Mouse (Mus musculus) adrenal gland, adult 18-20 months (tissue): ENCODE data around the gene Csrnp2. TPM values are rescaled to one million over a fixed set of nuclear protein-coding genes. Genes with fewer than 3 reads are reported as not detected.
A peak's percentile ranks its signal among the peaks of the same experiment; 100 is the strongest.

Experiments used
- DNase-seq, 2 experiments: peaks; one replicate each; pipeline ENCODE4 v3.0.0; 2021 to 2022; ENCODE audit warnings: low spot score in 2 of 2
- total RNA-seq, 2 experiments: library from RNA; stranded (reverse); gene quantifications; 1 replicate in 1 of 2; 2 replicates in 1 of 2; pipeline ENCODE4 v1.2.3; 2021

Csrnp2 gene
- total RNA-seq, 2 experiments from 2014 or later, result 5.3 to 5.5 TPM

- DNase-seq, result no peak
Measured at GRCm38 (mm10) chr15:100478925-100479324, 16.4 kb downstream of the Csrnp2 start.

DNA sequence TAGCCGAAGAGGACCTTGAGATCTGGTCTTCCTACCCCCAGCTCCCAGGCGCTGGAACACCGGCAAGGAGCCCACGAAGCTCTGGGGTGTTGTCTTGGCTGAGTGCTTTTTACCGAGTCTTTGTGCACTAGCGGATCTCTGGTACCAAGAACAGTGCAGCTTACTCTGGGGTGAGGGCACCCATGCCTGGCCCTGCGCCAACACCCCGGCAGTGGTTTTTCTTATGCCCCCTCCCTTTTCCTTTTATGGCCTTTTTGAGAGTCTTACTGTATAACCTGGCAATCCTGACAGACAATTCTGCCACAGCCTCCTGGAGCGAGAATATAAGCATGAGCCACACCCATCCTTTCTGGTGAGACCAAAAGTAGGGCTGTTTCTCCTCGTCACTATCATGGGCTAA is 16.9 kb downstream of the Csrnp2 start:
- no peak for DNase-seq

DNA sequence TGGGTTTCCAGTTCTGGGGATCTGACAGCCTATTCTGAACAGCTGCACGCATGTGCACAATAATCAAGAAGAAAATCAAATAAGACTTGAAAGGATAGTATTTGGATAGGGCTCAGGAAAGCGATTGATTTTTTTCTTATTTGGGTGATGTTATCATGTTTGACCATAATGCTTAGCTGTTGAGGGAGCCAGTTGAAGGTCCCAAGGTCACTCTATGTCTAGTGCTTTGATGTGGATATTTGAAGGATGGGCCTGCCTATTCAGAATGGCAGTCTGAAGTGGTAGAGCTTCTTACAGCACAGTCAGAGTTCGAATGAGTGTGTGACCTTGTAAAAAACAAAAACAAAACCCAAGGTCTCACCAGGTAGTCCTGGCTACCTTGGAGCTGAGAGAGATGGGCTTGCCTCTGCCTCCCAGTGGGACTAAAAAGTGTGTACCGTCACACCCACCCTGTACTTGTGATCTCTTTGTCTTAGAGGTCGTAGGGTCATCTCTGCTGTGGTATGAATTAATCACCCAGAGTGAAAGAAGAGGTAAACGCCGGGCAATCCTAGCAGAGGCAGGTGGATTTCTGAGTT is 21.3 kb downstream of the Csrnp2 start:
- DNase-seq, result no peak

DNA sequence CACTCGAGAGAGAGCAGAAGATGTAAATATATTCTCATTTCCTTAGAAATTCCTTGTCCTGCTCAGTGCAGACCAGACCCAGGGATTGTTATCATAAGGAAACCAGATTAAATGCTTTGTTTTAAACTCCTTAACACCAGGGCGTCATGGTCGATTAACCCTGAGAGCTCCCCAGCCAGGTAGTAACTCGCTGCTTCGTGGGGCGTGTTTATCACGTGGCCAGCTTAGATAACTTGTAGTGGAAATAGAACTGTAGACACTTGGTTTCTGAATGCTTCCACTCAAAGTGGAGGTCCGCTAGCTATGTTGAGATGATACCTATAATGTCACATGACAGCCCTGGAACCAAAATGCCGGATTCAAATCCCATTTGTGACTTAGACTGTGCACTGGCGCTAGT is 25.3 kb downstream of the Csrnp2 start:
- DNase-seq, result no peak

DNA sequence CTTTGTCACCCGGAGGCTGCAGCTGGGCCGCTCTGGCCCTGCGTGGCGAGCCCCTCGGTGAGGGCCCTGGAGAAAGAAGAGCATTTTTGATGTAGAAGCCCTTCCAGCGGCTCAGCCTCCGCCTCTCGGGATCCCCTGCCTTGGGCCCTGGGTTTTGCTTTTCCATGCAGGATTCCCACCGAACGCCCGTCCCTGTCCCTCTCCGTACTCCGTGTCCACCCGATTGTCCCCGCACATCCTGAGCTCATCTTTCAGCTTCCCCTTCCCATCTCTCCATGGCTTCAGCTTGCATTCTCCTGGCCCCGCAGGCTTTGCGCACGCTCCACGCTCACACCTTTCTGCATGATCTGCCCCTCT is 26.1 kb downstream of the Csrnp2 start:
- no peak for DNase-seq

DNA sequence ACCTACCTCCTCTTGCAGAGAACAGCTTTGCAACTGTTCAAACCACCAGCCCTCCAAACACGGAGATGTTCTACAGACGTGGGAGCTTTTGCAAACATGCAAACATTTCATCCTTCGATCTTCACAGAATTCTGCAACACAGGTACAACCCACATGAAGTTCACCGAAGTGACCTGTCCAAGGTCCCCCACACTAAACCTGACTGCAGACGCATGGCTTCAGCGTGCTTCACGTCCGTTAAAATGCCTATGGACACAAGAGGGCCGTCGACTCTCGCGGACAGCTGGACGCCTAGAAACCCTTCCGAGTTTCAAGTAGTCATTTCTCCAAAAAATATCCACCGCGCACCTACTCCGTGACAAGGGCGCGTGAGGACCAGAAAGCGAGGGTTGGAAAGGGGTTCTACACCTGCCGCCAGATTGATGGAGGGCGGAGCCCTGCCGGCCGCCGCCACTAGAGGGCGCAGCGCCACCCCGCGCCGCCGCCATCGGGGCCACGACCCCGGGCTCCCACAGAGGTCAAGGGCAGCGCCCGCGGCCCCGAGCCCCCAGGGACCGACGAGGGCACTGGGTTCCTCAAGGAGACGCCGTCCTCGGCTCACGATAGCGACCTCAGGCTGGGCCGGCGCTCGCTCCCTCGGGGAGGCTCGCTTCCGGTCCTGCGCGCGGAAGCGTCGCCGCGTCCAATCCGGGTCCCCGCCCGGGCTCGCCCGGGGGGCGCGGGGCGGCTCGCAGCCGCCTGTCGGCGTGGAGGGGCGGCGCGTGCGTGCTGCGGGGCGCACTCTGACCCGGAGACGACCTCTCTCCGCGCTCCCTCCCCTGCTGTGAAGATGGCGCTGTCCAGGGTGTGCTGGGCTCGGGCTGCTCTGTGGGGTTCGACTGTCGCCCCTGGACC is 26.7 kb downstream of the Csrnp2 start, which contains the start of gene Letmd1:
Gene Letmd1 (plus strand): TSS at position 729 of the 894 bp plus-strand sequence.
- peak; percentile 87 for DNase-seq

DNA sequence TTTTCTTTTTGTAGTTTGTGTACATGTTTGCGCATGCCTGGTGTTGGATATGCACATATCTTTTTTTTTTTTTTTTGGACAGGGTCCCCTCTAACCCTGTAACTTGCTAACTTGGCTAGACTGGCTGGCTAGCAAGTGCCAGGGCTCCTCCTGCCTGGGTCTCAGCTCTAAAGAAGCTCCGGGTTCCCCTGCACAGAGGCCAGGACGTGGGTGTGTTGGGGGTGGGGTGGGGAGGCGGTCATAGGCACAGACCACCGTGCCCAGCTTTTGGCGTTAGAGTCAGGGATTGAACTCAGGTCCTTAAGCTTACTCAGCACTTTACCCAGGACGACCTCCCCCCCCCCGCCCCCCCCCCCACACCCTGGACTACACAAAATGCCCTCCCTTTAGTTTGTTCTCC is 27.6 kb downstream of the Csrnp2 start:
- DNase-seq, result no peak

DNA sequence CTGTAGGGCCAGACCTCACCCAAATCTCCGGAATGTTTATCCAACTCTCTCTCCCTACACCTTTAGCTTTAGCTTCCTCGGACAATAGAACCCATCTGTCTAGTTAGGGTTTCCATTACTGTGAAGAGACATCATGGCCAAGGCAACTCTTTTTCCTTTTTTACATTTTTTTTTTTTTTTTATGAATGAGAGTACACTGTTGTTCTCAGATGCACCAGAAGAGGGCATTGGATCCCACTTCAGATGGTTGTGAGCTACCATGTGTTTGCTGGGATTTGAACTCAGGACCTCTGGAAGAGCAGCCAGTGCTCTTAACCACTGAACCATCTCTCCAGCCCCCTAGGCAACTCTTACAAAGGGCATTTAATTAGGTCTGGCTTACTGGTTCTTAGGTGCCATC is 29.9 kb downstream of the Csrnp2 start:
- DNase-seq, result no peak

DNA sequence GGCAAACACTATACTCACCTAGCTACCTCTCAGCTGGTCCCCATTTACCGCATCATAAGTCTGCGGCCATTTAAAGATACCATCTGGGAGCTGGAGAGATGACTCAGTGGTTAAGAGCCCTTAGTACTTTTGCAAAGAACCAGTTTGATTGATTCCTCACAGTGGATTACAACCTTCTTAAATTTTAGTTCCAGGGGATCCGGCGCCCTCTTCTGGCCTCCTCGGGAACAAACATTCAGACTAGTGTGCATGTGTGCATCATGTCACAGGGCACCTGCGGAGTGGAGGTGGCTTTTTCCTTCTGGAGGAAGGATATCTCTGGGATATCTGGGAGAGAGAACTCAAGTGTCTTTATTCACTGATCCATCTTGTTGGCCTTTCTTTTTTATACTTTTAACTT is 31.6 kb downstream of the Csrnp2 start:
- peak; percentile 68 to 70 for DNase-seq

DNA sequence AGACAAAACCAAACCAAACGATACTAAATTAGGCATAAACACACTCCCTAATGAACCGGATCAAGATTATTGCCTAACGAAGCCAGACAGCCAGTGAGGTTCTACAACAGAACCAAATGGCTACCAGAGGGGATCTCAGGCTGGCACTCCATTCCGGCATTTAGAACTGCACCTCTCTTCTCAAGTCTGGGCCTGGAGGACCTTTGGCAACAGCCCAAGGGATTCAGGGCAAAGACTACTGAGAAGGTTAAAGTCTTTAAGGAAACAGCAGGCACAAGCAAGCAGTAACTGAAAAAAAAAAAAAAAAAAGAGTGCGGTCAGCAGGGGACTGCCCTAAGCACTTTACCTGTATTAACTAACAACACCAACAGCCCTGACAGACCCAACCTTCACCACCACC is 33.2 kb downstream of the Csrnp2 start:
- DNase-seq, result no peak

DNA sequence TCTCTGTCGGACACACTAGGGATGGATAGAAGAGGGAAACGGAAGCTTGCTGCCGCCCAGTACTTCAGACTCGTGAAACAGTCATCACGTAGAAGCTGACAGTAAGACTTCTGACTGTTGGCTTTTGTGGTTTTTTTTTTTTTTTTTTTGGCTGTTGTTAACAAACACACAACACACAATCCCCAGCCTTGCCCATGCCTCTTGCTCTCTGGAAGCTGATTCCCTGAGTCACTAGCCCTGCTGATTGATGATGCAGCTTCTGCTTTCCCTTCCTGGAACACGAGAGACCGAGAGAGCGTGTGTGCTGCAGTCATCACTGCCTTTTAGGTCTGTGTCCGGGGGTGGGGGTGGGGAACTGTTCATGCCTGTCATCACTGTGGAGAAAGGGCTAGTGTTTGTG is 33.6 kb downstream of the Csrnp2 start:
- DNase-seq, result no peak

- peak in 1 of 2 experiments; percentile 43 for DNase-seq
Measured at GRCm38 (mm10) chr15:100460942-100461341, 34.3 kb downstream of the Csrnp2 start.

DNA sequence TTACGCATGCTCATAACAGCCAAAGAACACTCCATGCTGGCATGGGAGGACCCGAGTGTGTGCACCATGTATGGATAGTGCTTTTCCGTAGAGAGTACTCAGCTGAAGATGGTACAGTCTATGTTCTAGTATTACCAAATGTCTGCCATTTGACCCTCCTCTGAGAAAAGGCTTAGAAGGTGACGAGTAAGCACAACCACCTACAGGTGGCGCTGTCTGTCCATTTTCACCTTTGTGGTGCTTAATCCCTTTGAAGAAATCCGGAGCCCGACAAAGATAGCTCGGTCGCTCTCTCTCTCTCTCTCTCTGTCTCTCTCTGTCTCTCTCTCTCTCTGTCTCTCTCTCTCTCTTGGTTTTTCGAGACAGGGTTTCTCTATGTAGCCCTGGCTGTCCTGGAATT is 37.2 kb downstream of the Csrnp2 start:
- peak; percentile 65 to 69 for DNase-seq

DNA sequence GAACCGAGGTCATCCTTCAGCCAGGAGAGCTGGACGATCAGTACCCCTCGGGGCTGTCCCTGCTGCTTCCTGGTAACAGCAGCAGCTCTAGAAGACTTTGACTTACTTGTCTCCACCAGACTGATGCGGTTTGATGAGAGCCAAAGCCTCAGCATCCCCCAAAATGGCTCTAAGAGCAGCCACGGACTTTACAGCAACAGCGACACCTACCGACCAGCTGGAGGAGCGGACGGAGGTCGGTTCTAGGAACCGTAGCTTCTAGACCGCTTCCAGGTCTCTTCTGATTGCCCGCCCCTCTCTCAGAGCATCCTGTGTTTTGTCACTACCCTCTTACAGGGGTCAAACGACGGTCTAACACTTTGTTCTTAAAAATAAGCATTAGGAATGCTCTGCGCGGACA is 37.9 kb downstream of the Csrnp2 start:
- DNase-seq, result peak; percentile 70 to 77

- DNase-seq, result no peak
Measured at GRCm38 (mm10) chr15:100456356-100456991, 38.8 kb downstream of the Csrnp2 start.

GRCm38 (mm10) chr15:100452486-100452885 is 42.8 kb downstream of the Csrnp2 start:
- no peak for DNase-seq

DNA sequence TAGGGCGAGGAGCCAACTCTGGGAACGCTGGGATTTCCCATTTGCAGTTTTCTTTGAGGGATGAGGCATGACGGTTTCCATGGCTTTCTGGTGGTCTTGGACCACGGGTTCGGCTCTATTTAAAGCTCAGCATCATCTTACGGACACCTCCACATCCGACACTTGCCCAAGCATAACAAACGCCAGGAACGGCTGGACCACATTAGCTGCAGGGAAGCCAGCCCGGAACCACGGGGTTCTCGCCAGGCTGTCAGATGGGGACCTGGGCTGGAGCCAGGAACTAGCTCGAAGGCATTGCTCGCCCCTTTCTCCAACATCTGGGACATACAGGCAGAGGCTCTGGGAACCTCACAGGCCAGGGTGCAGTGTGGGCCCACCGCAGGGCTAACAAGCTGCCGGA is 44.0 kb downstream of the Csrnp2 start:
- no peak for DNase-seq

DNA sequence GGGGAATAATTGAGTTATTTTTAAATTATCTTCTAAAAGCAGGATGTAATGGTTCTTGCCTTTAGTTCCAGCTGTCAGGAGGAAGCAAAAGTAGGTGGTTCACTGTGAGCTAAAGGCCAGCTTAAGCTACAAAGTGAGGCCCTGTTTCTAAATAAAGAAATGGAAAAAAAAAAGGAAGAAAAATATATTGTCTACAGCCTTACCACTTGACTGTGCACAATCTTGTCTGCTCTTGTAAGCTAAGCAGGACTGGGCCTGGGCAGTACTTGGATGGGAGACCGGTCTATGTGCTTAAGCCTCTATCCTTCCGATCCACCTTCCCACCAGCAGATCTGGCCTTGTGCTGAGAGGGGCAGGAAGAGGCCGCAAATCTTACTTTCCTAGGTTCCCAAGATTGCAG is 45.8 kb downstream of the Csrnp2 start:
- DNase-seq, result no peak

DNA sequence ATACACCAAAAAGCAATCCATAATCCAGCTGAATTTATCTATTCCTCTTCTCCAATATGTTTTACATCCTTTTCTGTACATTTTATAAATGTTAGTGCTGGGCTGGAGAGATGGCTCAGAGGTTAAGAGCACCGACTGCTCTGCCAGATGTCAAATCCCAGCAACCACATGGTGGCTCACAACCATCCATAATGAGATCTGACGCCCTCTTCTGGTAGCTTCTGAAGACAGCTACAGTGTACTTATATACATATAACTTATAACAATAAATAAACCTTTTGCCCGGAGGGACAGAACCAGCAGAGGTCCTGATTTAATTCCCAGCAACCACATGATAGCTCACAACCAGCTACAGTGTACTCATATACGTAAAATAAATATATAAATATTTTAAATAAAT is 46.7 kb downstream of the Csrnp2 start:
- no peak for DNase-seq

DNA sequence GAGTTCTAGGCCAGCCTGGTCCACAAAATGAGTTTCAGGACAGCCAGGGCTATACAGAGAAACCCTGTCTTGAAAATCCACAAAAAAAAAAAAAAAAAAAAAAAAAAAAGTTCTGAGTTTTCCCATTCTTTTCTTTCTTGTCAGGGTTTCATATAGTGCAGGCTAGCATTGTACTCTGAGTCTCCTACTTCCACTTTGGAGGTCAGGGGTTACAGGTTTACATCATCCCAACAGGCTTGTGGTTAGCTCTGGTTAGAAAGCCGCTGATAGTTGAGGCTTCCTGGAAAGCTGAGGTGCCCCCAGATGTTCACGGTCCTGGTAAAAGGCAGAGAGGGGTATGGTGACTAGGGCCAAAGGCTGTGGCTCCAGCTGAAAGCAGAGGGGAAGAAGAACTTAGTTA is 48.4 kb downstream of the Csrnp2 start:
- no peak for DNase-seq

GRCm38 (mm10) chr15:100443126-100443922 is 52.0 kb downstream of the Csrnp2 start:
- peak; percentile 69 to 74 for DNase-seq
